Mouse (Mus musculus) layer of hippocampus, adult 2 months (tissue): ENCODE measurements around the gene Ccnl1. TPM values are rescaled to one million over a fixed set of nuclear protein-coding genes. Genes with fewer than 3 reads are reported as not detected.

Source experiments
- DNase-seq, 2 experiments: peaks; one replicate each; pipeline ENCODE4 v3.0.0; 2022; ENCODE audit warnings: low spot score in 2 of 2
- H3K27ac ChIP-seq: fragments of 200-600 bp; 2 replicates; pipeline ENCODE4 v1.8.1; 2022
- H3K4me3 ChIP-seq: fragments of 200-600 bp; 2 replicates; pipeline ENCODE4 v1.8.1; 2022; ENCODE audit warnings: mild to moderate bottlenecking
- CTCF ChIP-seq: fragments of 200-600 bp; conservative IDR thresholded peaks from 2 replicates; pipeline ENCODE4 v1.8.1; 2022; ENCODE audit warnings: antibody characterized with exemption, mild to moderate bottlenecking, moderate library complexity
- total RNA-seq, 2 experiments: library from RNA; stranded (reverse); gene quantifications; 2 replicates each; pipeline ENCODE4 v1.2.3; 2021

Gene Ccnl1
- total RNA-seq, 2 experiments from 2014 or later: 66.2 to 66.8 TPM

DNA sequence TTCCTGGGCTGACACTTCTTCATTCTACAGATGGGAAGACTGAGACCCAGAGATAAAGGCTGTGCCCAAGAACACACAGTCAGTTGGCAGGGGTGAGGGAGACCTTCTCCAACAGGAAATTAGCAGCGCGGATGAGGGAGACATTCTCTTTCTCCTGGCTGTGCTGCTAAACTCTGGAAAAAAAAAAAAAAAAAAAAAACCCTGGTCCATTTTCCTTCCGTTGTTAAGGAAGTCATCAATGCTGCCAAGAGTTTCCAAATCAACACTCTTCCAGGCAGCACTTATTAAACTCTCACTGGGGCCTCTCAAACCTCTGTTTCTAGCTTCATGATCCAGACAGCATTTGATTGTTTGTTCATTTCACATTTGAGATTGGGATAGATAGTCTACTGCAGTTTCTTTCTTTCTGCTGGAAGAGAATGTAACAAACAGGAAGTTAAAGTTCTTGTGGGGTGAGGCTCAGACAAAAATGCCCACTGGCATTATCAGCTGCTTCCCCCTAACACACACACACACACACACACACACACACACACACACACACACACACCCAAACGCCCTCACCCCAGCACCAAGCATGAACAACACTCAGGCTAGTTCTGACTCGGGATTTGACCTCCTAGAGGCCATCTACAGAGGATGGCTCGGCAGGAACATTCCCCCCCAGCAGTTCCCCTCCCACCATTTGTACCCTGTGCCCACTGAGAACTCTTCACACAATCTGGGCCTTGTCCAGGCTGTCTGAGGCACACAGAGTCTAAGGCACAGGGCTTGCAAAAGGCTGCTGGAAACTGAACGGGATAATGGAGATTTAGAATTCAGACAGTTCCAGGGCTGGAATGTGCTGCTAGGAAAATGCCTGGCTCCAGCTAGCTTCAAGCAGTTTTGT lies 52.5 kb downstream of the Ccnl1 start:
- DNase-seq: no peak
- no peak for TF ChIP-seq CTCF
- Histone ChIP-seq H3K27ac (peak overlapping the region; percentile 51; the same call in 1 of the 2 replicates), H3K4me3 (no peak overlapping the region)

DNA sequence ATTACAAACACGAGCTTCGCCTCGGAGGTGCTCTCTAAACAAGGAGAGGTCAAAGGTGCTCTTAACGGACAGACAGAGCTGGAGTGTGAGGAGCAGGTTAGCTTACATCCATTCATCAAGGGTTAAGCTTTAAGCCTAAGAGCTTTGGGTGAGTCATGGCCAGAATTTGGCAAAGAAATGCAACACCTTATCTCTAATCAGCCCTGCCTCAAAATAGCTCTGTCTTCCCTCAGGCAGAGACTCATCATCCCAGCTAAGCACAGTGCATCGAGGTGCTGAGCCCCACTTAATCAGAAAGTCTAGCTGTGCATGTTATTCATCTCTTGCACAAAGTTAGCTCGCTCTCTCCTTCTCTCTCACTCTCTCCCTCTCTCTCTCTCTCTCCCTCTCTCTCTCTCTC lies 53.3 kb downstream of the Ccnl1 start:
- DNase-seq: no peak
- Histone ChIP-seq H3K4me3 (no peak overlapping the region), H3K27ac (0 out of 2 replicates have a peak overlapping the region, but pooled peaks have one; percentile 18)
- no peak for TF ChIP-seq CTCF

DNA sequence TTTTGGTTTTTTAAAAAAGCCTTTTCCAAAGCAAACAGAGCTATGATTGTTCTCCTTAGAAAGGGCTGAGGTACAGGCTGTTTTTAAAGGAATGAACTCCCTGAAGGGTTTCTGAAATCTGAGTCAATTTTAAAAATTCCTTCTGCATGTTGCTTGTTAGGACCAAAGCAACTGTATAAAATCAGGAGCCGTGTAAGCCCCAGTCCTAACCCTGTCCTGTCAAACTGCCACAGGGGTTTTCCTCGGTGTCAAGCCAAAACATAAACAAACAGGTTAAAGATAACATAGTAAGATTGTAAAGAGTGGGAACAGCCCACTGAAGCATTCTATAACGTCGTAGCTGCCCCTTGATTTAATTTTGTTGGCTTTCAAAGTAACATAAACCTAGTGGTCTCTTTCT lies 53.9 kb downstream of the Ccnl1 start:
- DNase-seq: no peak
- H3K4me3 ChIP-seq: no peak overlapping the region

DNA sequence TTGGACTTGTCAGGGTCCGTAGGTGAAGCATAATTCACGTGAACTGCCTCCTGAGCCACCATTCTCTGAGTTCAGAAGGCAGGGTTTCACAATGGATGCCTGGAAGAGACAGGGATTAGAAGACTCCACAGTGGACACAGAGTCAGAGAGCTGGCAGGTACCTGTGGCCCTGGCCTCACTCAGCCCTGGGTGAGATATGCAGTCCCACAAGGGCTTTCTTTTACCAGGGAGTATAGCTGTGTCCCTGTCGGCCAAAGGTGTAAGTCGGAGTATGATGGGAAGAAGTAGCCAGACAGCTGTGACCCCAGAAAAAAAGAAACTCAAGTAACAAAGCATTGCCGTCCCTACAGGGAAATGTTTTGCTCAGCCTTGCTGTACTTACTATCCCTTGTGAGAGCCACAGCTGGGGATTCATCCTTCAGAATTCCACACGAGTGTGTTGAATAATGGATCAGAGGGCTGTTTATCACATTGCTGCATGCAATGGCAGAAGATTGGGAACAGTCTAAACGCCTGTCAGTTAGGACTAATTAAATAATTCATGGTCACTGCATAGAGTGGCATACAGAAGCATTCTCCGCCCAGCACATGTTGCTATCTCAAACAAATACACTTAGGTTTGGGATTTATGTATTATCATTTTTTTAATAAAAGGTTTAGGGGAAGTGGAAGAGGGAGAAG lies 59.3 kb downstream of the Ccnl1 start:
- Histone ChIP-seq H3K27ac (no peak overlapping the region), H3K4me3 (no peak overlapping the region)
- DNase-seq: no peak
- no peak for TF ChIP-seq CTCF

More for the DNA sequence above, 53.9 kb downstream of the Ccnl1 start:
- no peak overlapping the region for H3K27ac ChIP-seq
- no peak for TF ChIP-seq CTCF

DNA sequence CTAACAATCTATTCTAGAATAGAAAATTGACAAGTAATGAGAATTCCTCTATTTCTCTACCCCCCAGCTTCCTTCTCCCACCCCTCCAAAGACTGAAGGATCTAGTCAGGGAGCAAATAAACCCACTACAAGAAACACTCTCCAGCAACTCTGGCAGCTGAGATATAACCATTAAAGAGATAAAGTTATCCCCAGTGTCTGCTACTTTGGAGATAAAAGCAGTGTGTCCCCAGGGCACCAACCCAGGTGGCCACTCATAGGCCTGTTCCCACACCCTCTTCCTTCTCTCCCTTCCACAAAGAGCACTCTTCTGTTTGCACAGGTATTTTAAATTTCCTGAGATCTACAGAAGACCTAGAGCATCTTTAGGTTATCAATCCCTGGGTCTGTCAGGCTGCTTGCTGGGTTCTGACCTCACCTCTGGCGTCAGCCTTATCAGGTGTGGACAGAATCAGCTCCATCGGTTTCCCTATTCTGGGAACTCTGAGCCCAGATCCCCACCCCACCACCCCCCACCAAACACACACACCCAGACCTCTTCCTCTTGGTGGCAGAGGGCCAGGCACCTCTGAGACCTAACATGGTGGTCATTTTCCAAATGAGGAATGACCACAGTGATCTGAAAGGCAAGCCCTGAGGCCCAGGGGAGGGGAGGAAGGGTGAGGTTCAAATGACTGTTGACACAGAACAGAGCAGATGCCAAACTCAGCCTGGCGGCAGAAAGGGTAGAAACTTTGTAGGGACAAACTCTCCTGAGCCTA lies 60.6 kb downstream of the Ccnl1 start:
- no peak overlapping the region for H3K4me3 ChIP-seq
- TF ChIP-seq CTCF: no peak
- no peak overlapping the region for H3K27ac ChIP-seq
- DNase-seq: no peak
